Mouse (Mus musculus): ENCODE results near the gene Diaph3.

The Diaph3 gene

GRCm38 (mm10) chr14:86738916-86739315 lies 402.1 kb downstream of the Diaph3 start:
- TF ChIP-seq GATA4 (IDR thresholded peaks at IDR 0.05; ENCODE audit: insufficient replicate concordance, low read length) = no peak

DNA sequence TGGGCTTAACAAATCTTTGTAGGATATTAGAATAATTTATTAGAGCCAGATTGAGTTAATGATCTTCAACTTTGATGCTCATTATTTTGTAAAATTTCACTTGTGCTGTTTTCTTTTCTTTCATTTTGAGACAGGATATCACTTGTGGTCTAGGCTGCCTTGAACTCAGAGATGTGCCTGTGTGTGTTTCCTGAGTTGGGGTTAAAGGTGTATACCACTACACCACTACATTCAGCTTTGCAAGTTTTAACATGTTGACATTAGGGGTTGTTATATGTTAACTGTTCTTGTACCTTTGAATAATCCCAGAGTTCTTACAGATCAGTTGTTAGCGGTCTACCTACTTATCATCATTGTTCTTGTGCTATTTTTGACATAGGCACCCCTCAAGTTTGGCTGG lies 404.4 kb downstream of the Diaph3 start:
- TF ChIP-seq GATA4 (IDR thresholded peaks at IDR 0.05; ENCODE audit: insufficient replicate concordance, low read length) = no peak

DNA sequence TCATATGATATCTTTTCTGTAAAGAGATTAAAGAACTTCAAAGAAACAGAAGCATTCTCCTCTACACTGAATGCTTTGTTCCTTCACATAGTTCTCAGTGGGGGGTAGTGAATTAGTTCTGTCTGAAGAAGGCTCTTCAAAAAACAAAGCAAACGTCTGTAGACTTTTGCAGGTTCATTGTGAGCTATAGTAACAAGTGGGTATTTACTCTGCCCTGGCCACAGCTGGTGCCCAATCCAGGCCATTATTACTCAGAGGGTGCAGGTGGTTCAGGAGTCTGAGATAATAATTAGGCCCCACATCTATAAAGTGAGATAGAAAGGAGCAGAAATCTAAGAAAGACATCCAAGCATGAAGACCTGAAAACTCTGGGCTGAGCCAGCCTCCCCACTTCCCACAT lies 409.7 kb downstream of the Diaph3 start:
- TF ChIP-seq GATA4 (IDR thresholded peaks at IDR 0.05; ENCODE audit: insufficient replicate concordance, low read length) = no peak

DNA sequence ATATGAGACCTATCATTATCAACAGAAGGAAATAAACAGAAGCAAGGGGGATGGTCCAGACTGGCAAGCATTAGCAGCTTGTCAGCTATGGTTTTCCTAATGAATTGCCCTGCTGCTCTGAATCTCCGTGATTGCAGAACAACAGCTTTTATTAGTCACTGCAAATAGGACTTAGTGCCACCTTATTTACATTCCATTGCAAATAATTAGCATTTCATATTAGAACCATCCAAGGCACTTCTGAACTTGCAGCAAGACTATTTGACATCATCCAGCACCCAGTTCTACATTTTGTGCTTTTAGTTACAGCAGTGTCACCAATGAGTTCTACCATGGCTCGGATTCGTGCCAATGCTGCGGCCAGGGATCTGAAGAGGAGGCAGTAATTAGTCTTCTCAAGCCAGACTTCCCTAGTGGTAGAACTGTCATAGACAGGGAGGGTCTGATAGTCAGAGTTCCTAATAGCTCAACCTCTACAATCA lies 411.4 kb downstream of the Diaph3 start:
- TF ChIP-seq GATA4 (IDR thresholded peaks at IDR 0.05; ENCODE audit: insufficient replicate concordance, low read length) = no peak

GRCm38 (mm10) chr14:86727538-86728045 lies 413.4 kb downstream of the Diaph3 start:
- no peak for TF ChIP-seq GATA4 (IDR thresholded peaks at IDR 0.05; ENCODE audit: insufficient replicate concordance, low read length)

- TF ChIP-seq GATA4 (IDR thresholded peaks at IDR 0.05; ENCODE audit: insufficient replicate concordance, low read length) = no peak
Measured at GRCm38 (mm10) chr14:86721768-86722167, 419.3 kb downstream of the Diaph3 start.

GRCm38 (mm10) chr14:86721082-86721481 lies 420.0 kb downstream of the Diaph3 start:
- TF ChIP-seq GATA4 (IDR thresholded peaks at IDR 0.05; ENCODE audit: insufficient replicate concordance, low read length) = no peak

- no peak for TF ChIP-seq GATA4 (IDR thresholded peaks at IDR 0.05; ENCODE audit: insufficient replicate concordance, low read length)
Measured at GRCm38 (mm10) chr14:86714088-86714690, 426.8 kb downstream of the Diaph3 start.

- TF ChIP-seq GATA4 (IDR thresholded peaks at IDR 0.05; ENCODE audit: insufficient replicate concordance, low read length) = no peak
Measured at GRCm38 (mm10) chr14:86704080-86704479, 437.0 kb downstream of the Diaph3 start.

DNA sequence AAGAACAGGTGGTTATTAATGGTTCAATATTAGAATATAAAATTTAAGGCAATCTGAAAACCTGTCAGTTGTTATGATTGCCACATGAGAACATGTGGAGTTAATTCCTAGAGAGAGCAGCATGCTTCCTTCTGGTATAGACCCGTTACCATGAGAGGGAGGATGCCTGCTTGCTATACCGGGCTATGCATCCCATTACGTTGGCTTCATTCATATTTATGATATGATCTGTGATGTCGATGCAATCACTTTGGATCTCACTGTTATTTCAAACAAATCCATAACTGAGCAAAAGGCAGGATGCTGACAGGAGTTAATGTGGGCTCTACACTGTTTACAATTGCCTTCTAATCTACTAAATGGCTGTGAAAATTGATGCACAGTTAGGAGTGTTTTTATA lies 439.9 kb downstream of the Diaph3 start:
- TF ChIP-seq GATA4 (IDR thresholded peaks at IDR 0.05; ENCODE audit: insufficient replicate concordance, low read length) = no peak

DNA sequence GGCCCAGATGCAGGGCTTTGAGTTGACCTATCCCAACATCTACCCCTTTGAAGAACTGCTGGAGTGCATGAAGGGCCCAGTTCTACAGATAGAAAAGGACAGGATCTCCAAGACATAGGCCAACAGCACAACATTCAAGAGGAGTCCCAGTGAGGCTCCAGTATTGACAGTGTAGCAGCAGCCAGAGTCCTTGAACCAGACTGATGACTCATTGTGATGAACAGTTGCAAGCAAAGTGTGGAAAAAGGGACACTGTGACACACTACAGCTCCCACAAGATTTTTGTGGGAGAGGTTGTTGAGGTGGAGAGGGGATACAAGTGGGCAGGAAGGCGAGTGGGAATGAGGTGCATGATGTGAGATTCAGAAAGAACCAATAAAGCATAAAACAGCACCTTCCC lies 443.1 kb downstream of the Diaph3 start:
- TF ChIP-seq GATA4 (IDR thresholded peaks at IDR 0.05; ENCODE audit: insufficient replicate concordance, low read length) = no peak

DNA sequence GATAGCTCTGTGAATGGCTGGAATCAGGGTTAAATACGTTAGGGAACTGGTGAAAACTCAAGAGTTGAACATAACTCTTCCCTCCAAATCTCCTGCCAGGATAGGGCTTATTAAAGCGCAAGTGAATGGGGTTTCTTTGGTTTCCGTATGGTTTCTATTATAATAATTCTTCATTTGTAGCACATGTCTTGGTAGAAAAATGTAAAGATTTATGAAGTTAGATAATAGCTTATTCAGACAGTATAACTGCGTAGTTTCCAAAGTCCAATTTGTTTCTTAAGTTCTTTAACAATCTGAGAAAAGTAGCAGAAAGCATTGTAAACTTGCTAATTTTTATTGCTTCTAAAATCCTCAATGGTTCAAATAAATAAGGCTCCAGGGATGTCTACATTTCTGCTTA lies 448.3 kb downstream of the Diaph3 start:
- no peak for TF ChIP-seq GATA4 (IDR thresholded peaks at IDR 0.05; ENCODE audit: insufficient replicate concordance, low read length)

DNA sequence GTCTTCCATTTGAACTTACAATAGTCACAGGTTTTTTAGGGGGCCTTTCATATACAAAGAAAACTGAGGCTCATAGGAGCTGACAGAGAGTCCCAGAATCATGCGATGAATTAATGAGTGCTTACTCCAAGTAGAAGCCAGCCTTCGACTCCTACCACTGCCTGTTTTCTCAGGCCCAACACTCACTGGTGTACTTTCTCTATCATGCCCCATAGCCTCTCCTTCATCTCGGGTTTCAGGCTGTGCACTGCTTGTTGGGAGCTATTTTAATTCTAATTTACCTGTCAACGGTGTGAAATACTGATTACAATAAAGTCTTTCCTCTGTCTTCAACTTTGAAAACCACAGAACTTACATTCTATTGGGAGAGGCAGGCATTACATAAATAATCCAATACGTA lies 449.7 kb downstream of the Diaph3 start:
- no peak for TF ChIP-seq GATA4 (IDR thresholded peaks at IDR 0.05; ENCODE audit: insufficient replicate concordance, low read length)

GRCm38 (mm10) chr14:86684585-86685503 lies 456.2 kb downstream of the Diaph3 start:
- TF ChIP-seq GATA4 (IDR thresholded peaks at IDR 0.05; ENCODE audit: insufficient replicate concordance, low read length) = no peak

- no peak for TF ChIP-seq GATA4 (IDR thresholded peaks at IDR 0.05; ENCODE audit: insufficient replicate concordance, low read length)
Measured at GRCm38 (mm10) chr14:86681951-86682350, 459.1 kb downstream of the Diaph3 start.

- no peak for TF ChIP-seq GATA4 (IDR thresholded peaks at IDR 0.05; ENCODE audit: insufficient replicate concordance, low read length)
Measured at GRCm38 (mm10) chr14:86678992-86679391, 462.0 kb downstream of the Diaph3 start.

Data from liver, adult (tissue).